Mouse (Mus musculus): ENCODE results near the gene Ick. TPM values are rescaled to one million over a fixed set of nuclear protein-coding genes. Genes with fewer than 3 reads are reported as not detected.

The Ick gene
- polyA plus RNA-seq, 1 experiment from 2014 or later: 25.7 TPM

- Histone ChIP-seq H3K9me3 (ENCODE audit: control insufficient read depth, low read length) (no peaks in the 10 kb centered on the region), H3K27me3 (replicated peaks; ENCODE audit: control insufficient read depth, insufficient read depth, low read length) (no peaks in the 10 kb centered on the region), H3K9ac (ENCODE audit: low read length) (no peak overlapping the region), H3K4me2 (ENCODE audit: low read length) (no peak overlapping the region), H3K4me3 (ENCODE audit: low read depth, low read length) (no peak overlapping the region), H3K27ac (ENCODE audit: low read depth) (no peak overlapping the region), H3K4me1 (replicated peaks; ENCODE audit: control insufficient read depth, insufficient read depth, low read length) (no peaks in the 10 kb centered on the region), H3K36me3 (ENCODE audit: control insufficient read depth, insufficient read depth, low read length) (peaks cover 77% of the 10 kb centered on the region)
- WGBS: 94% methylated on average over 12 of the region's 12 CpGs
- no peak for DNase-seq (ENCODE audit: low spot score)
- no peak for ATAC-seq (replicated peaks; ENCODE audit: low FRiP score, low TSS enrichment, low read depth)
These were observed 13.3 kb upstream of the Ick start for GRCm38 (mm10) chr9:78095686-78096085.

GRCm38 (mm10) chr9:78096376-78096775, 12.6 kb upstream of the Ick start:
- Histone ChIP-seq H3K4me3 (ENCODE audit: low read depth, low read length) (no peak overlapping the region), H3K4me1 (replicated peaks; ENCODE audit: control insufficient read depth, insufficient read depth, low read length) (no peaks in the 10 kb centered on the region), H3K27me3 (replicated peaks; ENCODE audit: control insufficient read depth, insufficient read depth, low read length) (no peaks in the 10 kb centered on the region), H3K9ac (ENCODE audit: low read length) (no peak overlapping the region), H3K4me2 (ENCODE audit: low read length) (no peak overlapping the region), H3K36me3 (ENCODE audit: control insufficient read depth, insufficient read depth, low read length) (peaks cover 84% of the 10 kb centered on the region), H3K9me3 (ENCODE audit: control insufficient read depth, low read length) (no peaks in the 10 kb centered on the region), H3K27ac (ENCODE audit: low read depth) (no peak overlapping the region)
- no peak for DNase-seq (ENCODE audit: low spot score)
- ATAC-seq (replicated peaks; ENCODE audit: low FRiP score, low TSS enrichment, low read depth): no peak
- WGBS: 93% methylated on average over 5 of the region's 6 CpGs

- ATAC-seq (replicated peaks; ENCODE audit: low FRiP score, low TSS enrichment, low read depth): no peak
- 85% methylated on average over 5 of the region's 5 CpGs for WGBS
- H3K9ac ChIP-seq (ENCODE audit: low read length): no peak overlapping the region
- no peak overlapping the region for H3K4me2 ChIP-seq (ENCODE audit: low read length)
- no peak overlapping the region for H3K27ac ChIP-seq (ENCODE audit: low read depth)
- no peak overlapping the region for H3K4me3 ChIP-seq (ENCODE audit: low read depth, low read length)
- no peaks in the 10 kb centered on the region for H3K27me3 ChIP-seq (replicated peaks; ENCODE audit: control insufficient read depth, insufficient read depth, low read length)
- peaks cover 14% of the 10 kb centered on the region for H3K4me1 ChIP-seq (replicated peaks; ENCODE audit: control insufficient read depth, insufficient read depth, low read length)
- H3K36me3 ChIP-seq (ENCODE audit: control insufficient read depth, insufficient read depth, low read length): peaks cover 73% of the 10 kb centered on the region
- no peak for DNase-seq (ENCODE audit: low spot score)
- no peaks in the 10 kb centered on the region for H3K9me3 ChIP-seq (ENCODE audit: control insufficient read depth, low read length)
These were observed 8.0 kb upstream of the Ick start for GRCm38 (mm10) chr9:78100956-78101355.

- 66% methylated on average over 4 of the region's 4 CpGs for WGBS
- peaks cover 70% of the 10 kb centered on the region for H3K36me3 ChIP-seq (ENCODE audit: control insufficient read depth, insufficient read depth, low read length)
- DNase-seq (ENCODE audit: low spot score): no peak
These were observed 7.6 kb upstream of the Ick start for GRCm38 (mm10) chr9:78101431-78101830.

DNA sequence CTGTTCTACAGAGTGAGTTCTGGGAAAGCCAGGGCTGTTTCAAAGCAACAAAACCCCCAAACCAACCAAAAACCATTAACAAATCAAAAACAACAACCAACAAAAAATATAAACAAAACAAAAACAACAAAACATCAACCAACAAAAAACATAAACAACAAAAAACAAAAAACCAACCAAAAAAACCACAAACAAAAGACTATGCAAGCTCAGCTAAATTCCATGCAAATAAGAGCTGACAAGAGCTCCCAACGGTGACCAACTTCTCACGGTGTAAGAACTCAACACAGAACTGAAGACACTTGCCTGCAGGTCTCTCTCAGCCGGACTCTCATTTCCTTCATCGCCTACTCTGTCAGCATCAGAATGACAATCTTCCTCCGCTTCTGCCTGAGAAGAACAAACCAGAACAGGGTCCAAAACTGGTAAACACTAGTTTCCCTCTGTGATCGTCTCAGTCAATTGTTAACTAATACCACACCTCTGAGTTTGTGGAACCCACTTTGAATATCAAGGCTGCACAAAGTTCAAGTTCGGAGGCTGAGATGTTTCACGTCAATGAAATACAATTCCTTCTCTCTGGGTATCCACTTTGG, 4.9 kb upstream of the Ick start:
- no peak overlapping the region for H3K4me2 ChIP-seq (ENCODE audit: low read length)
- no peaks in the 10 kb centered on the region for H3K27me3 ChIP-seq (replicated peaks; ENCODE audit: control insufficient read depth, insufficient read depth, low read length)
- H3K9ac ChIP-seq (ENCODE audit: low read length): no peak overlapping the region
- ATAC-seq (replicated peaks; ENCODE audit: low FRiP score, low TSS enrichment, low read depth): no peak
- no peaks in the 10 kb centered on the region for H3K9me3 ChIP-seq (ENCODE audit: control insufficient read depth, low read length)
- no peak overlapping the region for H3K27ac ChIP-seq (ENCODE audit: low read depth)
- 90% methylated on average over 8 of the region's 8 CpGs for WGBS
- H3K4me3 ChIP-seq (ENCODE audit: low read depth, low read length): no peak overlapping the region
- no peak for DNase-seq (ENCODE audit: low spot score)
- H3K4me1 ChIP-seq (replicated peaks; ENCODE audit: control insufficient read depth, insufficient read depth, low read length): peaks cover 22% of the 10 kb centered on the region
- peaks cover 44% of the 10 kb centered on the region for H3K36me3 ChIP-seq (ENCODE audit: control insufficient read depth, insufficient read depth, low read length)

More at GRCm38 (mm10) chr9:78101431-78101830, 7.6 kb upstream of the Ick start:
- Histone ChIP-seq H3K9me3 (ENCODE audit: control insufficient read depth, low read length) (no peaks in the 10 kb centered on the region), H3K27ac (ENCODE audit: low read depth) (no peak overlapping the region), H3K4me1 (replicated peaks; ENCODE audit: control insufficient read depth, insufficient read depth, low read length) (peaks cover 15% of the 10 kb centered on the region), H3K4me3 (ENCODE audit: low read depth, low read length) (no peak overlapping the region), H3K9ac (ENCODE audit: low read length) (no peak overlapping the region), H3K27me3 (replicated peaks; ENCODE audit: control insufficient read depth, insufficient read depth, low read length) (no peaks in the 10 kb centered on the region), H3K4me2 (ENCODE audit: low read length) (no peak overlapping the region)
- ATAC-seq (replicated peaks; ENCODE audit: low FRiP score, low TSS enrichment, low read depth): no peak

GRCm38 (mm10) chr9:78104973-78105372, 4.0 kb upstream of the Ick start:
- H3K4me2 ChIP-seq (ENCODE audit: low read length): no peak overlapping the region

DNA sequence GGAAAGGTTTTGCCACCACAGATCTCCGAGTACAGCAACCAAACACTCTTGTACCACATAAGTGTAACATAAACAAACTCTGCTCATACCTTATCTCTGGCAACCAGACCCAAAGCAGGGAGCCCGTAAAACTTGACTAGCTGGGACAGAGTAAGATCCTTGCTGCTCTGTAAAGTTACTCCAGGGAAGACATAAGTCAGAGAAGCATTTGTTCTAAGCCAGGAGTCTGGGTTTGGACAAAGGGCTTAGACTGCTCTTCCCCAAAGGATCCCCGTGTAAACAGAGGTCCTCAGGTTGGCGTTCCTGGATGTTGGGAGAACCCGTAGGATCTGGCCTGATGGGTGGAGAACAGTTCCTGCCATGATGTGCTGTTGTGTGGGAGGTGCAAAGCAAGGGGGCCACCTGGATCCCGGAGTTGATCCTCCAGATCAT, 3.5 kb upstream of the Ick start:
- ATAC-seq (replicated peaks; ENCODE audit: low FRiP score, low TSS enrichment, low read depth): no peak
- Histone ChIP-seq H3K36me3 (ENCODE audit: control insufficient read depth, insufficient read depth, low read length) (peaks cover 34% of the 10 kb centered on the region), H3K27me3 (replicated peaks; ENCODE audit: control insufficient read depth, insufficient read depth, low read length) (no peaks in the 10 kb centered on the region), H3K4me3 (ENCODE audit: low read depth, low read length) (no peak overlapping the region), H3K27ac (ENCODE audit: low read depth) (peak overlapping the region; percentile 8; the same call in 1 of the 2 replicates), H3K4me2 (ENCODE audit: low read length) (no peak overlapping the region), H3K9me3 (ENCODE audit: control insufficient read depth, low read length) (no peaks in the 10 kb centered on the region), H3K4me1 (replicated peaks; ENCODE audit: control insufficient read depth, insufficient read depth, low read length) (peaks cover 31% of the 10 kb centered on the region), H3K9ac (ENCODE audit: low read length) (no peak overlapping the region)
- no peak for DNase-seq (ENCODE audit: low spot score)
- 48% methylated on average over 6 of the region's 6 CpGs for WGBS

More at GRCm38 (mm10) chr9:78104973-78105372, 4.0 kb upstream of the Ick start:
- Histone ChIP-seq H3K4me1 (replicated peaks; ENCODE audit: control insufficient read depth, insufficient read depth, low read length) (peaks cover 30% of the 10 kb centered on the region), H3K9me3 (ENCODE audit: control insufficient read depth, low read length) (no peaks in the 10 kb centered on the region), H3K27ac (ENCODE audit: low read depth) (no peak overlapping the region), H3K4me3 (ENCODE audit: low read depth, low read length) (no peak overlapping the region), H3K9ac (ENCODE audit: low read length) (no peak overlapping the region), H3K36me3 (ENCODE audit: control insufficient read depth, insufficient read depth, low read length) (peaks cover 39% of the 10 kb centered on the region), H3K27me3 (replicated peaks; ENCODE audit: control insufficient read depth, insufficient read depth, low read length) (no peaks in the 10 kb centered on the region)
- WGBS: 71% methylated on average over 6 of the region's 6 CpGs
- DNase-seq (ENCODE audit: low spot score) (no peak), ATAC-seq (replicated peaks; ENCODE audit: low FRiP score, low TSS enrichment, low read depth) (no peak)

GRCm38 (mm10) chr9:78106821-78107220, 2.2 kb upstream of the Ick start:
- no peak for DNase-seq (ENCODE audit: low spot score)
- no peak overlapping the region for H3K9ac ChIP-seq (ENCODE audit: low read length)
- H3K36me3 ChIP-seq (ENCODE audit: control insufficient read depth, insufficient read depth, low read length): peaks cover 22% of the 10 kb centered on the region; the same call in 1 of the 2 replicates
- 0 out of 2 replicates have a peak overlapping the region, but pooled peaks have one; percentile 80 for H3K4me2 ChIP-seq (ENCODE audit: low read length)
- peaks cover 31% of the 10 kb centered on the region for H3K4me1 ChIP-seq (replicated peaks; ENCODE audit: control insufficient read depth, insufficient read depth, low read length)
- WGBS: 85% methylated on average over 4 of the region's 4 CpGs
- no peak overlapping the region for H3K4me3 ChIP-seq (ENCODE audit: low read depth, low read length)
- no peak for ATAC-seq (replicated peaks; ENCODE audit: low FRiP score, low TSS enrichment, low read depth)
- H3K27me3 ChIP-seq (replicated peaks; ENCODE audit: control insufficient read depth, insufficient read depth, low read length): no peaks in the 10 kb centered on the region
- H3K27ac ChIP-seq (ENCODE audit: low read depth): no peak overlapping the region
- H3K9me3 ChIP-seq (ENCODE audit: control insufficient read depth, low read length): no peaks in the 10 kb centered on the region

DNA sequence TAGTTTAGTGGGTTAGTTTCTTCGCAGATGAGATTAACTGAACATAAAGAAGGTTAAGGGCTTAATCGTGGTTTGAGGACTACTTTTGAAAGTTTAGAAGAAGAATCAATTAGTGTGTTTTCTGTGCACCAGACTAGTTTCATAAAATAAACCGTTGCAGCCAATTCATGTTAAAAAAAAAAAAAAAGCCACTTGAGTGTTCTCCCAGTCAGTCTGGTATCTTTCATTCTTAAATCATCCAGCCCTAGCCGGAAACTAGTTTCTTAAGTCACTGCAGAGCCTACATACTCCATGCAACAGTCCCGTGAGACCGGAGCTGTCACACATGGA, 1.4 kb upstream of the Ick start:
- ATAC-seq (replicated peaks; ENCODE audit: low FRiP score, low TSS enrichment, low read depth) (no peak), DNase-seq (ENCODE audit: low spot score) (no peak)
- peaks cover 22% of the 10 kb centered on the region; the same call in 1 of the 2 replicates for H3K36me3 ChIP-seq (ENCODE audit: control insufficient read depth, insufficient read depth, low read length)
- peak overlapping the region; percentile 83 for H3K4me3 ChIP-seq (ENCODE audit: low read depth, low read length)
- H3K9me3 ChIP-seq (ENCODE audit: control insufficient read depth, low read length): no peaks in the 10 kb centered on the region
- peak overlapping the region; percentile 80 for H3K4me2 ChIP-seq (ENCODE audit: low read length)
- H3K27ac ChIP-seq (ENCODE audit: low read depth): peak overlapping the region; percentile 89
- peaks cover 31% of the 10 kb centered on the region for H3K4me1 ChIP-seq (replicated peaks; ENCODE audit: control insufficient read depth, insufficient read depth, low read length)
- H3K27me3 ChIP-seq (replicated peaks; ENCODE audit: control insufficient read depth, insufficient read depth, low read length): no peaks in the 10 kb centered on the region
- H3K9ac ChIP-seq (ENCODE audit: low read length): peak overlapping the region; percentile 84
- WGBS: 17% methylated on average over 6 of the region's 6 CpGs
